In genomic region chr9:113931375-113932099, GRCm38 (mm10) we compare ENCODE assay signal across 8 mouse cellular contexts. TPM values are rescaled to one million over a fixed set of nuclear protein-coding genes. Genes with fewer than 3 reads are reported as not detected.
DNase-seq lines count a peak whose midpoint lies in the region; ATAC-seq and TF ChIP-seq lines count a peak whose summit lies in the region.

No protein-coding gene starts in this region.

- peak overlapping the region; percentile 95 for H3K9ac ChIP-seq in embryonic facial prominence, embryonic 14.5 days (ENCODE audit: low read depth, low read length)
- H3K9ac ChIP-seq in heart, embryonic 15.5 days: peak overlapping the region; percentile 86

- H3K36me3 ChIP-seq in embryonic facial prominence, embryonic 14.5 days (ENCODE audit: control insufficient read depth, insufficient read depth, low read length): no peaks in the 10 kb centered on the region
- H3K36me3 ChIP-seq in heart, embryonic 15.5 days: no peaks in the 10 kb centered on the region
- H3K36me3 ChIP-seq in macrophage (ENCODE audit: inconsistent target): no peaks in the 10 kb centered on the region
- no peaks in the 10 kb centered on the region for H3K36me3 ChIP-seq in small intestine, adult 2 months (ENCODE audit: control insufficient read depth, insufficient read depth, low read length)

- peak; percentile 15; the same call in 1 of the 2 replicates for ATAC-seq in embryonic facial prominence, embryonic 14.5 days (ENCODE audit: low read depth)
- ATAC-seq in heart, embryonic 15.5 days (replicated peaks; ENCODE audit: insufficient number of reproducible peaks, insufficient read depth, low FRiP score, low read depth): peak; percentile 41

- H3K4me2 ChIP-seq in embryonic facial prominence, embryonic 14.5 days (ENCODE audit: low read depth, low read length): peak overlapping the region; percentile 80
- H3K4me2 ChIP-seq in heart, embryonic 15.5 days: peak overlapping the region; percentile 79

- peaks cover 17% of the 10 kb centered on the region for H3K4me1 ChIP-seq in embryonic facial prominence, embryonic 14.5 days (ENCODE audit: control insufficient read depth, insufficient read depth, low read length)
- peaks cover 26% of the 10 kb centered on the region for H3K4me1 ChIP-seq in heart, embryonic 15.5 days (replicated peaks)
- H3K4me1 ChIP-seq in small intestine, adult 2 months (ENCODE audit: control insufficient read depth, insufficient read depth, insufficient read length, low read length): peaks cover 6% of the 10 kb centered on the region; the same call in 1 of the 2 replicates

- H3K4me3 ChIP-seq in embryonic facial prominence, embryonic 14.5 days (ENCODE audit: low read depth, low read length): peak overlapping the region; percentile 96
- H3K4me3 ChIP-seq in heart, embryonic 15.5 days: peak overlapping the region; percentile 83
- H3K4me3 ChIP-seq in macrophage (ENCODE audit: inconsistent target): peak overlapping the region; percentile 50
- H3K4me3 ChIP-seq in small intestine, adult 2 months (ENCODE audit: low read depth, low read length): peak overlapping the region; percentile 90

- under 1% methylated on average over 32 of the region's 91 CpGs for WGBS in embryonic facial prominence, embryonic 14.5 days
- under 1% methylated on average over 80 of the region's 91 CpGs for WGBS in heart, embryonic 15.5 days
- under 1% methylated on average over 79 of the region's 91 CpGs for WGBS in macrophage (ENCODE audit: missing documents)
- under 1% methylated on average over 88 of the region's 91 CpGs for WGBS in small intestine, adult 2 months

- H3K79me2 ChIP-seq in macrophage (ENCODE audit: inconsistent target): peaks cover 48% of the 10 kb centered on the region

- peak; percentile 9 to 20 for DNase-seq in CD8-positive naive resting alpha-beta T cell, adult 2 months (ENCODE audit: low read depth in 2 of 2, low spot score in 2 of 2)
- peak; percentile 53 for DNase-seq in adrenal gland, adult 2 months
- peak; percentile 20 for DNase-seq in embryonic facial prominence, embryonic 14.5 days (ENCODE audit: low spot score)
- peak; percentile 62 for DNase-seq in kidney, postnatal 10 days
- DNase-seq in adipocyte (ENCODE audit: low spot score): no peak

- H3K27ac ChIP-seq in embryonic facial prominence, embryonic 14.5 days (replicated peaks; ENCODE audit: low read depth, low read length): peak overlapping the region; percentile 82
- peak overlapping the region; percentile 88 for H3K27ac ChIP-seq in heart, embryonic 15.5 days
- H3K27ac ChIP-seq in macrophage: peak overlapping the region; percentile 42
- H3K27ac ChIP-seq in small intestine, adult 2 months (ENCODE audit: insufficient read depth, low read depth, low read length): peak overlapping the region; percentile 61

- H3K9me3 ChIP-seq in embryonic facial prominence, embryonic 14.5 days (ENCODE audit: control insufficient read depth, low read length): no peaks in the 10 kb centered on the region
- no peaks in the 10 kb centered on the region for H3K9me3 ChIP-seq in heart, embryonic 15.5 days (replicated peaks)

- no peak for TF ChIP-seq CTCF in small intestine, adult 2 months (IDR thresholded peaks at IDR 0.05; ENCODE audit: extremely low read depth, insufficient read length, insufficient replicate concordance, low read depth, low read length)

- H3K27me3 ChIP-seq in embryonic facial prominence, embryonic 14.5 days (replicated peaks; ENCODE audit: control insufficient read depth, insufficient read depth, low read length): no peaks in the 10 kb centered on the region
- no peaks in the 10 kb centered on the region for H3K27me3 ChIP-seq in heart, embryonic 15.5 days
- H3K27me3 ChIP-seq in small intestine, adult 2 months (ENCODE audit: control insufficient read depth, insufficient read depth, low read length): no peaks in the 10 kb centered on the region

- no peak for TF ChIP-seq POLR2A in small intestine, adult 2 months (IDR thresholded peaks at IDR 0.05; ENCODE audit: low read depth, low read length)

RNA-seq across cellular contexts. Expression of gene Ubp1, which starts 0.8 kb away (rescaled TPM):
- 10 to 100 TPM; 42.0 to 74.1 TPM for total RNA-seq in adrenal gland, adult 2 months (2021)
- polyA plus RNA-seq in adrenal gland, adult 2 months (2012; rRNA removed): 42.2 and 48.0 TPM in 2 replicates
- polyA plus RNA-seq in embryonic facial prominence, embryonic 14.5 days (2014; fragmentation: Nextera tagmentation; extraction: Ambion mirVana): 35.1 and 40.7 TPM in 2 replicates
- polyA plus RNA-seq in heart, embryonic 15.5 days (2015; fragmentation: Nextera tagmentation; extraction: Ambion mirVana): 18.1 and 22.2 TPM in 2 replicates
- 100 to 1,000 TPM; 157 to 262 (median 211) TPM for total RNA-seq in macrophage (2018; cell fraction: chromatin; rRNA removed)
- total RNA-seq in macrophage (2018; cell fraction: cytosol; rRNA removed): 10 to 100 TPM; 23.1 to 36.7 (median 27.1) TPM
- total RNA-seq in macrophage (2018; cell fraction: nucleus; rRNA removed): 100 to 1,000 TPM in 24 of 26 experiments, 10 to 100 TPM in 2; 90.2 to 191 (median 142) TPM
- 26.0 to 36.0 TPM (median 32.5 TPM) in 3 replicates for polyA plus RNA-seq in macrophage (2018)
- polyA plus RNA-seq in small intestine, adult 2 months (2012; rRNA removed): 16.0 and 28.3 TPM in 2 replicates
